Mouse (Mus musculus) effector memory CD4-positive, alpha-beta T cell, adult 7 months (primary cell): ENCODE data around the gene Wnt5b. TPM values are rescaled to one million over a fixed set of nuclear protein-coding genes. Genes with fewer than 3 reads are reported as not detected.

Experiments
- polyA plus RNA-seq: library from polyadenylated mRNA; unstranded; fragments of 100-300 nt; shearing (Covaris generic); gene quantifications from one replicate; pipeline ENCODE4 v1.2.1, GENCODE M21; 2017

Gene Wnt5b
- polyA plus RNA-seq: not detected

GRCm38 (mm10) chr6:119543803-119544517 lies at the start of gene Wnt5b:
Wnt5b (minus strand) TSS chr6:119544347.

GRCm38 (mm10) chr6:119479343-119479875 lies 64.7 kb downstream of the Wnt5b start, which contains the start of gene Fbxl14:
Fbxl14 (plus strand) TSS chr6:119479668.

GRCm38 (mm10) chr6:119417354-119417753 lies 126.8 kb downstream of the Wnt5b start, which contains the start of gene Adipor2:
Adipor2 (minus strand) TSS chr6:119417704.

Other genes with a start within 250 kb of the Wnt5b start
- gene Lrtm2, start 213.6 kb downstream of the Wnt5b start, polyA plus RNA-seq: not detected
- gene Adipor2, start 126.6 kb downstream of the Wnt5b start, polyA plus RNA-seq: 40.2 TPM
- gene Fbxl14, start 64.7 kb downstream of the Wnt5b start, polyA plus RNA-seq: 50.4 TPM